Mouse (Mus musculus): ENCODE results near the gene Prrg2. TPM values are rescaled to one million over a fixed set of nuclear protein-coding genes. Genes with fewer than 3 reads are reported as not detected.

The Prrg2 gene
- polyA plus RNA-seq, 1 experiment from 2014 or later: 20.4 TPM

GRCm38 (mm10) chr7:45029995-45030394 lies 32.5 kb downstream of the Prrg2 start:
- no peak overlapping the region for H3K27ac ChIP-seq (ENCODE audit: low read depth)
- DNase-seq (no peak), ATAC-seq (no peak)
- TF ChIP-seq EP300 (IDR thresholded peaks at IDR 0.05; ENCODE audit: low read depth): no peak
- no peak for TF ChIP-seq CTCF (IDR thresholded peaks at IDR 0.05; ENCODE audit: low read depth)
- no peak overlapping the region for H3K9ac ChIP-seq (replicated peaks)
- peaks cover 59% of the 10 kb centered on the region for H3K36me3 ChIP-seq (replicated peaks; ENCODE audit: insufficient read depth, low read length)
- peaks cover 3% of the 10 kb centered on the region; the same call in 1 of the 2 replicates for H3K4me1 ChIP-seq (ENCODE audit: insufficient read depth)
- H3K9me3 ChIP-seq (ENCODE audit: low read length): no peaks in the 10 kb centered on the region
- no peaks in the 10 kb centered on the region for H3K27me3 ChIP-seq (ENCODE audit: insufficient read depth, low read length)
- H3K4me3 ChIP-seq (ENCODE audit: low read depth, low read length): no peak overlapping the region
- H3K4me2 ChIP-seq (ENCODE audit: low read depth, low read length): no peak overlapping the region
- 88% methylated on average over 6 of the region's 6 CpGs for WGBS (ENCODE audit: insufficient replicate concordance)

- DNase-seq: no peak
- Histone ChIP-seq H3K4me1 (ENCODE audit: insufficient read depth) (peaks cover 3% of the 10 kb centered on the region; the same call in 1 of the 2 replicates), H3K4me3 (ENCODE audit: low read depth, low read length) (no peak overlapping the region), H3K9me3 (ENCODE audit: low read length) (no peaks in the 10 kb centered on the region), H3K36me3 (replicated peaks; ENCODE audit: insufficient read depth, low read length) (peaks cover 44% of the 10 kb centered on the region), H3K27ac (ENCODE audit: low read depth) (no peak overlapping the region), H3K27me3 (ENCODE audit: insufficient read depth, low read length) (no peaks in the 10 kb centered on the region), H3K4me2 (ENCODE audit: low read depth, low read length) (no peak overlapping the region), H3K9ac (replicated peaks) (no peak overlapping the region)
- WGBS (ENCODE audit: insufficient replicate concordance): 85% methylated on average over 11 of the region's 11 CpGs
- no peak for TF ChIP-seq EP300 (IDR thresholded peaks at IDR 0.05; ENCODE audit: low read depth)
- no peak for ATAC-seq
These were observed 34.1 kb downstream of the Prrg2 start for GRCm38 (mm10) chr7:45028351-45028750.

- Histone ChIP-seq H3K36me3 (replicated peaks; ENCODE audit: insufficient read depth, low read length) (peaks cover 40% of the 10 kb centered on the region), H3K27ac (ENCODE audit: low read depth) (no peak overlapping the region), H3K9me3 (ENCODE audit: low read length) (no peaks in the 10 kb centered on the region), H3K4me1 (ENCODE audit: insufficient read depth) (peaks cover 3% of the 10 kb centered on the region; the same call in 1 of the 2 replicates), H3K9ac (replicated peaks) (no peak overlapping the region), H3K27me3 (ENCODE audit: insufficient read depth, low read length) (no peaks in the 10 kb centered on the region), H3K4me2 (ENCODE audit: low read depth, low read length) (no peak overlapping the region), H3K4me3 (ENCODE audit: low read depth, low read length) (no peak overlapping the region)
- no peak for TF ChIP-seq EP300 (IDR thresholded peaks at IDR 0.05; ENCODE audit: low read depth)
- TF ChIP-seq CTCF (IDR thresholded peaks at IDR 0.05; ENCODE audit: low read depth): no peak
- 65% methylated on average over 9 of the region's 9 CpGs for WGBS (ENCODE audit: insufficient replicate concordance)
- DNase-seq: no peak
- no peak for ATAC-seq
These were observed 34.7 kb downstream of the Prrg2 start for GRCm38 (mm10) chr7:45027761-45028160.

- H3K9ac ChIP-seq (replicated peaks): no peak overlapping the region
- ATAC-seq: no peak
- TF ChIP-seq EP300 (IDR thresholded peaks at IDR 0.05; ENCODE audit: low read depth) (no peak), CTCF (IDR thresholded peaks at IDR 0.05; ENCODE audit: low read depth) (no peak)
- DNase-seq: no peak
- no peak overlapping the region for H3K27ac ChIP-seq (ENCODE audit: low read depth)
- 74% methylated on average over 2 of the region's 2 CpGs for WGBS (ENCODE audit: insufficient replicate concordance)
- no peak overlapping the region for H3K4me2 ChIP-seq (ENCODE audit: low read depth, low read length)
- H3K4me1 ChIP-seq (ENCODE audit: insufficient read depth): peaks cover 3% of the 10 kb centered on the region; the same call in 1 of the 2 replicates
- no peaks in the 10 kb centered on the region for H3K27me3 ChIP-seq (ENCODE audit: insufficient read depth, low read length)
- peaks cover 33% of the 10 kb centered on the region for H3K36me3 ChIP-seq (replicated peaks; ENCODE audit: insufficient read depth, low read length)
- no peak overlapping the region for H3K4me3 ChIP-seq (ENCODE audit: low read depth, low read length)
- H3K9me3 ChIP-seq (ENCODE audit: low read length): no peaks in the 10 kb centered on the region
These were observed 36.2 kb downstream of the Prrg2 start for GRCm38 (mm10) chr7:45026256-45026655.

- no peaks in the 10 kb centered on the region for H3K9me3 ChIP-seq (ENCODE audit: low read length)
- H3K9ac ChIP-seq (replicated peaks): no peak overlapping the region
- H3K27me3 ChIP-seq (ENCODE audit: insufficient read depth, low read length): no peaks in the 10 kb centered on the region
- 62% methylated on average over 8 of the region's 8 CpGs for WGBS (ENCODE audit: insufficient replicate concordance)
- H3K4me1 ChIP-seq (ENCODE audit: insufficient read depth): peaks cover 3% of the 10 kb centered on the region; the same call in 1 of the 2 replicates
- TF ChIP-seq CTCF (IDR thresholded peaks at IDR 0.05; ENCODE audit: low read depth): no peak
- TF ChIP-seq EP300 (IDR thresholded peaks at IDR 0.05; ENCODE audit: low read depth): no peak
- no peak overlapping the region for H3K4me2 ChIP-seq (ENCODE audit: low read depth, low read length)
- no peak overlapping the region for H3K27ac ChIP-seq (ENCODE audit: low read depth)
- no peak overlapping the region for H3K4me3 ChIP-seq (ENCODE audit: low read depth, low read length)
- peaks cover 27% of the 10 kb centered on the region for H3K36me3 ChIP-seq (replicated peaks; ENCODE audit: insufficient read depth, low read length)
- ATAC-seq: no peak
- DNase-seq: no peak
These were observed 36.8 kb downstream of the Prrg2 start for GRCm38 (mm10) chr7:45025601-45026220.

GRCm38 (mm10) chr7:45024281-45025248 lies 37.9 kb downstream of the Prrg2 start:
- Histone ChIP-seq H3K27ac (ENCODE audit: low read depth) (no peak overlapping the region), H3K9ac (replicated peaks) (no peak overlapping the region), H3K4me3 (ENCODE audit: low read depth, low read length) (no peak overlapping the region), H3K36me3 (replicated peaks; ENCODE audit: insufficient read depth, low read length) (peaks cover 17% of the 10 kb centered on the region), H3K27me3 (ENCODE audit: insufficient read depth, low read length) (no peaks in the 10 kb centered on the region), H3K9me3 (ENCODE audit: low read length) (no peaks in the 10 kb centered on the region), H3K4me2 (ENCODE audit: low read depth, low read length) (no peak overlapping the region), H3K4me1 (ENCODE audit: insufficient read depth) (peaks cover 3% of the 10 kb centered on the region; the same call in 1 of the 2 replicates)
- WGBS (ENCODE audit: insufficient replicate concordance): 74% methylated on average over 15 of the region's 15 CpGs
- DNase-seq (no peak), ATAC-seq (no peak)
- TF ChIP-seq EP300 (IDR thresholded peaks at IDR 0.05; ENCODE audit: low read depth) (no peak), CTCF (IDR thresholded peaks at IDR 0.05; ENCODE audit: low read depth) (no peak)

Data from liver, postnatal 0 days (tissue).